Mouse (Mus musculus) activated CD4-positive, CD25-positive, alpha-beta regulatory T cell, adult 4 months (primary cell): ENCODE measurements around the gene Ascl4. TPM values are rescaled to one million over a fixed set of nuclear protein-coding genes. Genes with fewer than 3 reads are reported as not detected.

ENCODE experiments used
- ATAC-seq: one replicate; pipeline ENCODE4 v1.8.0; 2017
- polyA plus RNA-seq, 2 experiments: library from polyadenylated mRNA; unstranded; fragments of 100-300 nt; shearing (Covaris generic); gene quantifications; one replicate each; pipeline ENCODE4 v1.2.1; 2017

Ascl4 gene
- under 1 TPM; 0.16 to 0.23 TPM for polyA plus RNA-seq

GRCm38 (mm10) chr10:85927676-85928445 lies at the start of gene Ascl4:
Gene Ascl4 (plus strand): TSS chr10:85927681.
- peak; percentile 33 for ATAC-seq

- ATAC-seq = no peak
These were observed 47.5 kb upstream of the Ascl4 start for GRCm38 (mm10) chr10:85879886-85880486.

GRCm38 (mm10) chr10:85916498-85917309 lies 10.8 kb upstream of the Ascl4 start, which contains the start of gene Prdm4:
Gene Prdm4 (minus strand): TSS chr10:85917142.
- peak; percentile 99 for ATAC-seq

- peak; percentile 78 for ATAC-seq
These were observed 1.2 kb downstream of the Ascl4 start for GRCm38 (mm10) chr10:85928499-85929207.

GRCm38 (mm10) chr10:85929208-85929591 lies 1.7 kb downstream of the Ascl4 start:
- ATAC-seq = no peak

- ATAC-seq = no peak
These were observed 2.5 kb downstream of the Ascl4 start for GRCm38 (mm10) chr10:85929962-85930361.

- no peak for ATAC-seq
These were observed 8.9 kb downstream of the Ascl4 start for GRCm38 (mm10) chr10:85936280-85936965.

- ATAC-seq = no peak
These were observed 21.2 kb downstream of the Ascl4 start for GRCm38 (mm10) chr10:85948483-85949196.

GRCm38 (mm10) chr10:85951765-85952443 lies 24.4 kb downstream of the Ascl4 start:
- no peak for ATAC-seq

GRCm38 (mm10) chr10:85953401-85953800 lies 25.9 kb downstream of the Ascl4 start:
- no peak for ATAC-seq

GRCm38 (mm10) chr10:85954429-85954828 lies 26.9 kb downstream of the Ascl4 start:
- ATAC-seq = no peak

GRCm38 (mm10) chr10:85956871-85957419 lies 29.5 kb downstream of the Ascl4 start:
- no peak for ATAC-seq

- peak; percentile 96 for ATAC-seq
These were observed 30.0 kb downstream of the Ascl4 start, which contains the start of gene Rtcb for GRCm38 (mm10) chr10:85957464-85957950. Gene Rtcb (minus strand): TSS chr10:85957823.

- no peak for ATAC-seq
These were observed 35.4 kb downstream of the Ascl4 start for GRCm38 (mm10) chr10:85962897-85963296.

- no peak for ATAC-seq
These were observed 36.8 kb downstream of the Ascl4 start for GRCm38 (mm10) chr10:85964316-85964715.

- no peak for ATAC-seq
These were observed 39.0 kb downstream of the Ascl4 start for GRCm38 (mm10) chr10:85966476-85966875.

GRCm38 (mm10) chr10:85967411-85968156 lies 40.1 kb downstream of the Ascl4 start:
- ATAC-seq = no peak

GRCm38 (mm10) chr10:85968157-85968634 lies 40.7 kb downstream of the Ascl4 start:
- ATAC-seq = peak; percentile 52

GRCm38 (mm10) chr10:85968731-85969130 lies 41.2 kb downstream of the Ascl4 start:
- no peak for ATAC-seq
